Mouse (Mus musculus): ENCODE measurements around the gene Klk14. TPM values are rescaled to one million over a fixed set of nuclear protein-coding genes. Genes with fewer than 3 reads are reported as not detected.

Klk14 gene
- polyA plus RNA-seq, 1 experiment from 2014 or later = not detected

Other genes with a start within 250 kb of the Klk14 start
- gene Cldnd2, start 249.6 kb upstream of the Klk14 start, polyA plus RNA-seq (2015; fragmentation: Nextera tagmentation; extraction: Ambion mirVana) = not detected in 2 replicates
- gene Etfb, start 246.3 kb upstream of the Klk14 start, polyA plus RNA-seq (2015; fragmentation: Nextera tagmentation; extraction: Ambion mirVana) = 283 and 325 TPM in 2 replicates
- gene Gm45233, start 246.3 kb upstream of the Klk14 start, polyA plus RNA-seq (2015; fragmentation: Nextera tagmentation; extraction: Ambion mirVana) = not detected in 2 replicates
- 1.0 and 1.5 TPM in 2 replicates for gene Vsig10l, start 227.3 kb upstream of the Klk14 start, polyA plus RNA-seq (2015; fragmentation: Nextera tagmentation; extraction: Ambion mirVana)
- gene Iglon5, start 200.3 kb upstream of the Klk14 start, polyA plus RNA-seq (2015; fragmentation: Nextera tagmentation; extraction: Ambion mirVana) = not detected in 2 replicates
- gene 4931406B18Rik, start 184.5 kb upstream of the Klk14 start, polyA plus RNA-seq (2015; fragmentation: Nextera tagmentation; extraction: Ambion mirVana) = not detected in 2 replicates
- gene Cd33, start 146.0 kb upstream of the Klk14 start, polyA plus RNA-seq (2015; fragmentation: Nextera tagmentation; extraction: Ambion mirVana) = 3.0 and 3.6 TPM in 2 replicates
- 0.18 and 0.22 TPM in 2 replicates for gene Zfp658, start 128.2 kb upstream of the Klk14 start, polyA plus RNA-seq (2015; fragmentation: Nextera tagmentation; extraction: Ambion mirVana)
- gene Zfp719, start 110.8 kb upstream of the Klk14 start, polyA plus RNA-seq (2015; fragmentation: Nextera tagmentation; extraction: Ambion mirVana) = 2.0 and 2.2 TPM in 2 replicates
- not detected in 2 replicates for gene Zfp819, start 83.2 kb upstream of the Klk14 start, polyA plus RNA-seq (2015; fragmentation: Nextera tagmentation; extraction: Ambion mirVana)
- gene Ceacam18, start 55.7 kb upstream of the Klk14 start, polyA plus RNA-seq (2015; fragmentation: Nextera tagmentation; extraction: Ambion mirVana) = 0.05 TPM in 1 of 2 replicates, not detected in the other
- gene Siglece, start 30.3 kb upstream of the Klk14 start, polyA plus RNA-seq (2015; fragmentation: Nextera tagmentation; extraction: Ambion mirVana) = 4.2 and 5.1 TPM in 2 replicates
- 4.1 and 5.3 TPM in 2 replicates for gene Ctu1, start 18.4 kb upstream of the Klk14 start, polyA plus RNA-seq (2015; fragmentation: Nextera tagmentation; extraction: Ambion mirVana)
- not detected in 2 replicates for gene Klk13, start 22.1 kb downstream of the Klk14 start, polyA plus RNA-seq (2015; fragmentation: Nextera tagmentation; extraction: Ambion mirVana)
- gene Klk12, start 78.5 kb downstream of the Klk14 start, polyA plus RNA-seq (2015; fragmentation: Nextera tagmentation; extraction: Ambion mirVana) = not detected in 2 replicates
- gene Klk11, start 84.2 kb downstream of the Klk14 start, polyA plus RNA-seq (2015; fragmentation: Nextera tagmentation; extraction: Ambion mirVana) = not detected in 2 replicates
- gene Klk10, start 90.6 kb downstream of the Klk14 start, polyA plus RNA-seq (2015; fragmentation: Nextera tagmentation; extraction: Ambion mirVana) = 0.06 and 0.10 TPM in 2 replicates
- not detected in 2 replicates for gene Klk9, start 101.5 kb downstream of the Klk14 start, polyA plus RNA-seq (2015; fragmentation: Nextera tagmentation; extraction: Ambion mirVana)
- 5.1 and 5.4 TPM in 2 replicates for gene Klk8, start 107.2 kb downstream of the Klk14 start, polyA plus RNA-seq (2015; fragmentation: Nextera tagmentation; extraction: Ambion mirVana)
- gene Klk7, start 120.9 kb downstream of the Klk14 start, polyA plus RNA-seq (2015; fragmentation: Nextera tagmentation; extraction: Ambion mirVana) = not detected in 2 replicates
- not detected in 2 replicates for gene Klk6, start 134.1 kb downstream of the Klk14 start, polyA plus RNA-seq (2015; fragmentation: Nextera tagmentation; extraction: Ambion mirVana)
- not detected in 2 replicates for gene Klk5, start 151.6 kb downstream of the Klk14 start, polyA plus RNA-seq (2015; fragmentation: Nextera tagmentation; extraction: Ambion mirVana)
- not detected in 2 replicates for gene Klk4, start 190.7 kb downstream of the Klk14 start, polyA plus RNA-seq (2015; fragmentation: Nextera tagmentation; extraction: Ambion mirVana)
- gene Klk15, start 243.3 kb downstream of the Klk14 start, polyA plus RNA-seq (2015; fragmentation: Nextera tagmentation; extraction: Ambion mirVana) = not detected in 2 replicates